Mouse (Mus musculus) layer of hippocampus, adult 2 months (tissue): Measurements from ENCODE around the gene Tmem37. TPM values are rescaled to one million over a fixed set of nuclear protein-coding genes. Genes with fewer than 3 reads are reported as not detected.
A peak's percentile ranks its signal among the peaks of the same experiment; 100 is the strongest.

Experiments used
- DNase-seq, 2 experiments: peaks; one replicate each; pipeline ENCODE4 v3.0.0; 2022; ENCODE audit warnings: low spot score in 2 of 2
- H3K27ac ChIP-seq: fragments of 200-600 bp; 2 replicates; pipeline ENCODE4 v1.8.1; 2022
- H3K4me3 ChIP-seq: fragments of 200-600 bp; 2 replicates; pipeline ENCODE4 v1.8.1; 2022; ENCODE audit warnings: mild to moderate bottlenecking
- CTCF ChIP-seq: fragments of 200-600 bp; conservative IDR thresholded peaks from 2 replicates; pipeline ENCODE4 v1.8.1; 2022; ENCODE audit warnings: antibody characterized with exemption, mild to moderate bottlenecking, moderate library complexity
- long read RNA-seq, 2 experiments: library from polyadenylated mRNA; stranded (forward); transcript quantifications; one replicate each; pipeline ENCODE4 v2.0.0; 2021; ENCODE audit warnings: borderline mapping rate in 2 of 2
- total RNA-seq, 2 experiments: library from RNA; stranded (reverse); gene quantifications; 2 replicates each; pipeline ENCODE4 v1.2.3; 2021

The Tmem37 gene
- 1 to 10 TPM; 1.1 to 1.4 TPM for total RNA-seq
- long read RNA-seq, experiment 1: 0 reads
- long read RNA-seq, experiment 2, partial matches to known transcripts: 0 of 4 reads
- long read RNA-seq, experiment 2, other reads (novel, unspliced or antisense): 0 of 4 reads

DNA sequence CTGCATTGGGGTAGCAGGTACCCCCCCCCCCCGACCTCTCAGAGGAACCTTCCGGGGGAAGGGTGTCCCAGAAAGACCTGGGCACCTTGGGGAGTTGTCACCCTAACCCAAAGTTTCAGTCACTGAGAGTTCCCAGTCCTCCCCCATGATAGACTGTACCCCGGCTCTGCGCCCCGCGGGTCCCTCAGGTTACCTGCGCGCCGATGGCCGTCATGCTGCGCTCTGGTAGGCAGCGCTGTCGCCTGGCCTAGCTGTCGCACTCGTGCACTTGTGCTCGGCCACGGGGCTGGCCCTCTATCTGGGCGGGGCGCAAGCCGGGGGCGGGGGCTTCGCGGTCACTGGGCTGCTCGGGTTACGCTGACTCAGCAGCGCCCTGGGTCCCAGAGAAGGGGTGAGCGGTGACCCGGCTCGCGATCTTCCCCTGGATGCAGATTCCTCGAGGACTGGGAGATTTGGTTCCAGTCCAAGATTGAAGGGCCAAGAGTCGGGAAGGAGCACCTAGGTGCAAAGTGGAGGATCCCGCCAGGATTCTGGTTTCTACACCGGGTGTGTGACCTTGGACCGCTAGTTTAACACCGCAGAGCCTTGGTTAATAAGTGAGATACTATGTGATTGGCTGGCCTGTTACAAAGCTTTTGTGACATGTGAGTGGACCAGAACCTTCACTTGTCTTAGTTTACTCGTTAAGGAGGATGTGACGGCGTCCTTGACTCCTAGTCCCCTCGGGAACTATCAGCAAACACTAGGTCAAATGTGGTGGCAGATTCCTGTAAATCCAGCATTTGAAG lies at the start of gene Tmem37:
Gene Tmem37, minus strand, starts transcription at position 556 of the 788 bp plus-strand sequence.
- peak within 1 kb of the TSS; percentile 19; the same call in 1 of the 2 replicates for H3K27ac ChIP-seq
- DNase-seq: peak in 1 of 2 experiments; percentile 20
- peak within 1 kb of the TSS; percentile 49 for H3K4me3 ChIP-seq
- TF ChIP-seq CTCF: no peak

GRCm38 (mm10) chr1:120122634-120123383 lies 48.9 kb upstream of the Tmem37 start:
- DNase-seq: no peak
- no peak for TF ChIP-seq CTCF
- no peak overlapping the region for H3K4me3 ChIP-seq
- H3K27ac ChIP-seq: no peak overlapping the region

- Histone ChIP-seq H3K4me3 (peak overlapping the region; percentile 74), H3K27ac (peak overlapping the region; percentile 97)
- TF ChIP-seq CTCF: no peak
- no peak for DNase-seq
Observed at GRCm38 (mm10) chr1:120121930-120122530, 48.2 kb upstream of the Tmem37 start.

- peak within 1 kb of the TSS; percentile 97 for H3K27ac ChIP-seq
- peak; percentile 45 for TF ChIP-seq CTCF
- peak within 1 kb of the TSS; percentile 74 for H3K4me3 ChIP-seq
- DNase-seq: peak; percentile 98 to 99
Observed at GRCm38 (mm10) chr1:120120969-120121811, 47.3 kb upstream of the Tmem37 start, which contains the start of the genes Dbi and 3110009E18Rik. TSS of gene Dbi (minus strand) at chr1:120121078. TSS of gene 3110009E18Rik (plus strand) at chr1:120121187.

DNA sequence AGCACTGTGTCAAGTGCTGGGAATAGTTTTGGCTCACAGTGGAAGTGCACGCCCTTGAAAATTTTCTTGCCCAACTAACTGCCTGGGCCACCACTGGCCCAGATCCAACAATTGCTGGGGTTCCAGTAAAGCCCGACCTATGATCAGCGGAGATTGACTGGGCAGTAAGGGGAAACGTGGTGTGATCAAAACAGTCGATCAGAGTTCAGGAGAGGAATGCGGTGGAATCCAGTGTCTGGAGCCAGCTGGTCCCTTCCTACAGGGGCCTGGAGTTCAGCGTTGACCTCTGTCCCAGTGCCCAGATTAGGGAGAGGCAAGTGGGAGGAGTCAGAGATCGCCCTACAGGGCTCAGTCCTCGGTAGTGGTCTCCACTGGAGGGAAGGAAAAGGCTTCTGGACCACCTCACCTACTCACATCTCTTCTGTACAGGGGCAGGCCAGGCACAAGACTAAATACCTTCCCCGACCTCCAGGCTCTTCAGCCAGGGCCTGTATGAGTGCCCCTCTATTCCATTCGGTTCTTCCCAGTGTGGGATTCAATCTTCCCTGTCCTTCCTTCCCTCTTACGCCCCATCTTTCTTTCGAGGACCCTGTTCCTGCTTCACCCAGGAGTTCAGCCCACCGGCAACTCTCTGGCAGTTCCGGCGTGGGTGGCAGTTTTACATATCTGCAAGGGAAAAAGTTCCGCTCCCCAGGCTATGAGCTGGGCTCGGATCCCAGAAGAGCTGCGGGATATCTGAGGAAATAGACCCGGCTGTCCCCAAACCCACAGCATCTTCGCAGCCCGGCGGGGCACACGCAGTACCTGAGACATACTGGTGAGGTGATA lies 46.5 kb upstream of the Tmem37 start:
- no peak for DNase-seq

DNA sequence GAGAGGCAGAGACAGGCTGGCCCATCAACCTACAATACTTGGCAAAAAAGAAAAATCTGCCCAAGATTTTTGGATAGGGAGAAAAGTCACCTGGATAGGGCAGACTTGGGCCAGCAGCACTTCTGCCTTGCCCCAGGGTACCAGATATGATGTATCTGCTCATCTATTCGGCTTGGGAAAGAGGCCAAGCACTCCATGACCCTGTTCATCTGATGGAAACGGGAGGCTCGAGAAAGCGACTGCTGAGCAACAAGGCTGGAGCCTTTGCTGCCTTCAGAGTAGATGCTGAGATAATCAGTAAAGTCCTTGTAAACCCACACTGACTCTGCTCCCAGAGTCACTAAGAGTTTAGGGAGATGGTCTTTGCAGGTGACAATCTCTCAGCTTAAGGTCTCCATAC lies 45.5 kb upstream of the Tmem37 start:
- Histone ChIP-seq H3K27ac (peak overlapping the region; percentile 97), H3K4me3 (peak overlapping the region; percentile 74)
- TF ChIP-seq CTCF: no peak
- DNase-seq: no peak

More for the DNA sequence above, 46.5 kb upstream of the Tmem37 start:
- peak overlapping the region; percentile 97 for H3K27ac ChIP-seq
- peak overlapping the region; percentile 74 for H3K4me3 ChIP-seq
- no peak for TF ChIP-seq CTCF

DNA sequence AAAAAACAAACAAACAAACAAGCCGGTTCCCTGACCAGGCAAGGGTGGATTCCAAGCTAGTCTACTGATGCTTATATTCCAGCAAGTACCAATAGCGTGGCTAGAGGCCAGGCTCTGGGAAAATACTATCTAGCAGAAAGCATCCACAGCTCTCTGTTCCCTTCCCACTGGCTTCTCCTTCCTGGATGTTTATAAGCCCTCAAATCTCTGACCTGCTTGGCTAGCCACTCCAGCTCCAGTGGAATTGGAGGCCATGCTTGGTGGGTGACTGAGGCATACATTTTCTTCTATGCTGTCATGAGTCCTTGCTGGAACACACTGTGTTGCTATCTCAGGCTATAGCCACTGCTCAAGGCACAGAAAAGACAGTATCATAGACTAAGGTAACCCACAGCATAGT lies 45.0 kb upstream of the Tmem37 start:
- H3K27ac ChIP-seq: peak overlapping the region; percentile 97
- no peak for DNase-seq
- peak overlapping the region; percentile 74 for H3K4me3 ChIP-seq
- no peak for TF ChIP-seq CTCF

DNA sequence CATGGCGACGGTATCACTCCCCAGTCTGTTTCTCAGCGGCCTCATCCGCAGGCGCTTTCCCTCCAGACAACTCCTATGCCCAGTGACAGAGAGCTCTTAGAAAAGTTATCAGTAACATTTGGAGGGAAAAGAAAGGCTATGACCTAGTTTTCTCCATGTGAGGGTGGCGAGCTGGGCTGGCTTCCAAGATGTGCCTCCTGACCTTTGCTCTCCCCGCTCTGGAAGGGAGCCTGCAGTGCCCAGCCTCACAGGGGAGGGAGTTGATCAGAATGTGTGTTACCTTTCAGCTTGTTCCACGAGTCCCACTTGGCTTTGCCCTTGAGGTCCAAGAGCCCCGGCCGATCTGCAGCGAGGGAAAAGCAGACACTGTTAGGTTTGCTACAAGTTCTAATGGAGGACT lies 42.2 kb upstream of the Tmem37 start:
- no peak for DNase-seq
- TF ChIP-seq CTCF: no peak
- Histone ChIP-seq H3K4me3 (no peak overlapping the region), H3K27ac (peak overlapping the region; percentile 97)

- no peak overlapping the region for H3K4me3 ChIP-seq
- H3K27ac ChIP-seq: peak overlapping the region; percentile 97
- peak; percentile 81 to 91 for DNase-seq
- TF ChIP-seq CTCF: no peak
Observed at GRCm38 (mm10) chr1:120115671-120116081, 41.8 kb upstream of the Tmem37 start.

GRCm38 (mm10) chr1:120112251-120113187 lies 38.6 kb upstream of the Tmem37 start:
- H3K4me3 ChIP-seq: no peak overlapping the region
- no peak for TF ChIP-seq CTCF
- peak overlapping the region; percentile 48; the same call in 1 of the 2 replicates for H3K27ac ChIP-seq

More at GRCm38 (mm10) chr1:120112251-120113187, 38.6 kb upstream of the Tmem37 start:
- DNase-seq: no peak
